ENCODE assay signal across 11 mouse cellular contexts in genomic region chr4:132078296-132078714, GRCm38 (mm10). TPM values are rescaled to one million over a fixed set of nuclear protein-coding genes. Genes with fewer than 3 reads are reported as not detected.
A peak's percentile ranks its signal among the peaks of the same experiment; 100 is the strongest.
DNase-seq lines count a peak whose midpoint lies in the region; ATAC-seq and TF ChIP-seq lines count a peak whose summit lies in the region.
"Had no signal": no experiment of that assay in that cellular context is flagged by ENCODE, and none has a peak within 500 bp of the region (broad histone marks: within the 10 kb centered on the region; RNA-seq: fewer than 3 reads in every experiment).

No protein-coding gene starts in this region.

- no peaks in the 10 kb centered on the region for H3K27me3 ChIP-seq in heart, embryonic 11.5 days (ENCODE audit: control insufficient read depth, insufficient read depth, low read length)
- H3K27me3 ChIP-seq: CH12.LX had no signal

- peak overlapping the region; percentile 55 for H3K27ac ChIP-seq in gastrocnemius, adult 2 months
- peak overlapping the region; percentile 87 for H3K27ac ChIP-seq in heart, embryonic 11.5 days (ENCODE audit: low read depth, low read length)

- no peak for ATAC-seq in heart, embryonic 11.5 days (replicated peaks; ENCODE audit: insufficient number of reproducible peaks, low FRiP score, low TSS enrichment)
- ATAC-seq in activated CD4-positive, CD25-positive, alpha-beta regulatory T cell, adult 4 months: no peak

- peak overlapping the region; percentile 5; the same call in 1 of the 2 replicates for H3K4me2 ChIP-seq in heart, embryonic 11.5 days

- no peaks in the 10 kb centered on the region for H3K36me3 ChIP-seq in heart, embryonic 11.5 days (ENCODE audit: control insufficient read depth, insufficient read depth, low read length)

- H3K9me3 ChIP-seq in heart, embryonic 11.5 days (replicated peaks; ENCODE audit: control insufficient read depth, low read length): no peaks in the 10 kb centered on the region

- no peak overlapping the region for H3K4me3 ChIP-seq in gastrocnemius, adult 2 months
- H3K4me3 ChIP-seq in heart, embryonic 11.5 days (ENCODE audit: low read depth, low read length): no peak overlapping the region

- no peak overlapping the region; the same call in 1 of the 2 replicates for H3K9ac ChIP-seq in heart, embryonic 11.5 days (ENCODE audit: low read depth, low read length)

- WGBS in heart, embryonic 11.5 days (ENCODE audit: insufficient replicate concordance): 50% methylated on average over 7 of the region's 7 CpGs

- peaks cover 37% of the 10 kb centered on the region for H3K4me1 ChIP-seq in heart, embryonic 11.5 days (ENCODE audit: control insufficient read depth, insufficient read depth, low read length)

- no peak for DNase-seq in gastrocnemius, adult 2 months
- no peak for DNase-seq in gastrocnemius, postnatal 14 days
- peak; percentile 89 for DNase-seq in MN1 (ENCODE audit: low spot score)
- peak; percentile 38 for DNase-seq in lung, postnatal 10 days
- DNase-seq in thymus, postnatal 14 days: no peak
- no peak for DNase-seq in ovary, adult 18-20 months (ENCODE audit: low spot score)

- no peak for TF ChIP-seq CTCF in gastrocnemius, adult 2 months (IDR thresholded peaks at IDR 0.05)

- intact Hi-C loops in gastrocnemius, adult 2 months (cut with DNase I): loop anchor here (5.0 kb wide), 2 partner anchors 41 to 161 kb away; no protein-coding TSS in a partner anchor
- intact Hi-C loops in gastrocnemius, postnatal 14 days (cut with DNase I; ENCODE audit: low total_unique reads): loop anchor here (2.0 to 5.0 kb wide), 2 partner anchors 102 to 216 kb away; no protein-coding TSS in a partner anchor

RNA-seq across cellular contexts. Expression of gene Epb41, which starts 3.2 kb away (rescaled TPM):
- 100 to 1,000 TPM; 102 to 113 TPM for total RNA-seq in gastrocnemius, adult 2 months (2021)
- 10 to 100 TPM; 63.2 to 71.7 TPM for total RNA-seq in gastrocnemius, postnatal 14 days (2021)
- 67.5 and 73.2 TPM in 2 replicates for polyA plus RNA-seq in heart, embryonic 11.5 days (2014; fragmentation: Nextera tagmentation; extraction: Ambion mirVana)
- 10 to 100 TPM; 26.9 to 27.1 TPM for polyA plus RNA-seq in activated CD4-positive, CD25-positive, alpha-beta regulatory T cell, adult 4 months (2017; shearing (Covaris generic))

RNA-seq across cellular contexts. Expression of gene Gm10300, which starts 3.8 kb away (rescaled TPM):
- total RNA-seq in gastrocnemius, adult 2 months (2021): under 1 TPM in 1 of 2 experiments, not detected in 1; 0.08 TPM
- total RNA-seq in gastrocnemius, postnatal 14 days (2021): under 1 TPM in 1 of 2 experiments, not detected in 1; 0.14 TPM
- 0.10 and 0.20 TPM in 2 replicates for polyA plus RNA-seq in heart, embryonic 11.5 days (2014; fragmentation: Nextera tagmentation; extraction: Ambion mirVana)
- not detected for polyA plus RNA-seq in activated CD4-positive, CD25-positive, alpha-beta regulatory T cell, adult 4 months (2017; shearing (Covaris generic))
- total RNA-seq: layer of hippocampus, adult 18-20 months had no signal
- polyA plus RNA-seq: testis, adult 2 months had no signal

Comparison
In these comparisons a context has a peak if more than half of its experiments do, and no peak if none do; other contexts are left out.
1. DNase-seq: peak in MN1 (single experiment) and lung, postnatal 10 days (single experiment); none in gastrocnemius, adult 2 months (single experiment), gastrocnemius, postnatal 14 days (single experiment), thymus, postnatal 14 days (single experiment) and ovary, adult 18-20 months (single experiment).